Mouse (Mus musculus) C2C12 (cell line): Measurements from ENCODE around the gene Stk4. TPM values are rescaled to one million over a fixed set of nuclear protein-coding genes. Genes with fewer than 3 reads are reported as not detected.
A peak's percentile ranks its signal among the peaks of the same experiment; 100 is the strongest.

ENCODE experiments used
- H3K27me3 ChIP-seq: one replicate; pipeline ENCODE4 v1.6.1; 2011; ENCODE audit not compliant: control insufficient read depth, insufficient read depth, insufficient read length
- H3K36me3 ChIP-seq: one replicate; pipeline ENCODE4 v1.6.1; 2011; ENCODE audit not compliant: control insufficient read depth, insufficient read depth
- H3K4me3 ChIP-seq: one replicate; pipeline ENCODE4 v1.5.1; 2011; ENCODE audit warnings: mild to moderate bottlenecking, control low read depth; ENCODE audit not compliant: poor library complexity, insufficient read depth, severe bottlenecking
- H3K79me2 ChIP-seq: one replicate; pipeline ENCODE4 v1.6.1; 2011; ENCODE audit not compliant: control insufficient read depth, insufficient read depth
- H3K79me3 ChIP-seq: one replicate; pipeline ENCODE4 v1.6.1; 2011; ENCODE audit warnings: low read depth, control low read depth
- H3ac ChIP-seq: one replicate; pipeline ENCODE3; 2011; ENCODE audit warnings: low read depth; ENCODE audit not compliant: control insufficient read depth, insufficient read length
- CEBPB ChIP-seq: IDR thresholded peaks from one replicate; pipeline ENCODE4 v1.6.1; 2011; ENCODE audit warnings: low read depth, mild to moderate bottlenecking, control low read depth, moderate library complexity
- CTCF ChIP-seq: IDR thresholded peaks from one replicate; pipeline ENCODE4 v1.5.1; 2011; ENCODE audit not compliant: control insufficient read depth, insufficient read depth, insufficient read length
- FOSL1 ChIP-seq: IDR thresholded peaks from one replicate; pipeline ENCODE4 v1.8.0; 2011; ENCODE audit warnings: mild to moderate bottlenecking, low read length; ENCODE audit not compliant: poor library complexity, insufficient read depth, severe bottlenecking
- MAX ChIP-seq: IDR thresholded peaks from one replicate; pipeline ENCODE4 v1.6.1; 2011; ENCODE audit warnings: mild to moderate bottlenecking, control low read depth
- MYOD1 ChIP-seq: IDR thresholded peaks from one replicate; pipeline ENCODE4 v1.6.1; 2011; ENCODE audit warnings: low read depth; ENCODE audit not compliant: control insufficient read depth, insufficient read length
- MYOG ChIP-seq: IDR thresholded peaks from one replicate; pipeline ENCODE4 v1.6.1; 2011; ENCODE audit not compliant: control insufficient read depth, insufficient read length; ENCODE audit errors: extremely low read depth
- USF1 ChIP-seq: IDR thresholded peaks from one replicate; pipeline ENCODE4 v1.6.1; 2011; ENCODE audit warnings: low read depth, mild to moderate bottlenecking, control low read depth, moderate library complexity
- polyA plus RNA-seq: library from polyadenylated mRNA; unstranded; fragments of >200 nt; fragmentation: generic; extraction: Trizol; gene quantifications from one replicate; pipeline ENCODE4 v1.2.1, GENCODE M21; 2012; ENCODE audit warnings: missing spikeins

Gene Stk4
- polyA plus RNA-seq, 1 experiment: 9.5 TPM

DNA sequence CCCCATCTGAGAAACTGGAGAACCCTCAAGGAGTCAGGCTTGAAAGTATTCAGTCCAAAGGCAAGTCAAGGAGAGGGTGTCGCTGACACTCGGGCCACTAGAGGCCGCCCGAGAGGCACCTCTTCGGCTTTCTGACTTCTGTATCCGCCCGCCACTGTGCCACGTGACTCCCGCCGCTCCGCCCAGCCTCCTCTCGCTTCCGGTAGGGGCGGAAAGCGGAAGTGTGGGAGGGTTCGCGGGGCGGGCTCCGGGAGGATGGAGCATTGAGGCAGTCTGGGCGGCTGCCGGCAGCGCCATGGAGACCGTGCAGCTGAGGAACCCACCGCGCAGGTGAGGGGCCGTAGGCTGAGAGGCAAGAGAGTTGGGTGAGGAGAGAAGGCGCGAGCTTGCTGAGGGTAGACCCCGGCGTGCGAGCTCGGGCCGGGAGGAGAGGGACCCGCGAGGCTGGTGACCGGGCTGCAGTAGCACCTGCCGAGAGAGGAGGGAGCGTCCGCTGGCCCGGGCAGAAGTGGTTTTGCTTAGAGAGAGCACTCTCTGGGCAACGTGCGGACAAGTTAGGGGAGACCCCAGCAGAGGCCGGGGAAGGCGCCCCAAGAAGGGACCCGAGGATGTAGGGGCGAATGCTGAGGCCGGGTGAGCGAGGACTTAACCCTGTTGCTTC lies 3.9 kb downstream of the Stk4 start:
- peaks cover 67% of the 10 kb centered on the region for H3K79me2 ChIP-seq
- H3K36me3 ChIP-seq: no peaks in the 10 kb centered on the region
- H3K4me3 ChIP-seq: peak overlapping the region; percentile 71
- peaks cover 41% of the 10 kb centered on the region for H3K79me3 ChIP-seq
- peak overlapping the region; percentile 92 for H3ac ChIP-seq
- no peaks in the 10 kb centered on the region for H3K27me3 ChIP-seq
- no peak for TF ChIP-seq MAX
- peak; percentile 95 for TF ChIP-seq USF1
- peak; percentile 63 for TF ChIP-seq CTCF
- no peak for TF ChIP-seq FOSL1
- TF ChIP-seq CEBPB: no peak

GRCm38 (mm10) chr2:164075088-164075487 lies 5.0 kb downstream of the Stk4 start:
- Histone ChIP-seq H3K36me3 (peaks cover 8% of the 10 kb centered on the region), H3K79me3 (peaks cover 31% of the 10 kb centered on the region), H3K4me3 (peak overlapping the region; percentile 71), H3K27me3 (no peaks in the 10 kb centered on the region), H3ac (peak overlapping the region; percentile 10), H3K79me2 (peaks cover 56% of the 10 kb centered on the region)
- TF ChIP-seq MYOD1 (no peak), MYOG (no peak), CEBPB (no peak), MAX (no peak), CTCF (no peak), USF1 (no peak), FOSL1 (no peak)

- Histone ChIP-seq H3ac (no peak overlapping the region), H3K4me3 (no peak overlapping the region), H3K79me3 (peaks cover 26% of the 10 kb centered on the region), H3K79me2 (peaks cover 48% of the 10 kb centered on the region), H3K27me3 (no peaks in the 10 kb centered on the region), H3K36me3 (peaks cover 25% of the 10 kb centered on the region)
- TF ChIP-seq CTCF: no peak
- no peak for TF ChIP-seq CEBPB
Observed at GRCm38 (mm10) chr2:164076874-164077425, 6.8 kb downstream of the Stk4 start.

DNA sequence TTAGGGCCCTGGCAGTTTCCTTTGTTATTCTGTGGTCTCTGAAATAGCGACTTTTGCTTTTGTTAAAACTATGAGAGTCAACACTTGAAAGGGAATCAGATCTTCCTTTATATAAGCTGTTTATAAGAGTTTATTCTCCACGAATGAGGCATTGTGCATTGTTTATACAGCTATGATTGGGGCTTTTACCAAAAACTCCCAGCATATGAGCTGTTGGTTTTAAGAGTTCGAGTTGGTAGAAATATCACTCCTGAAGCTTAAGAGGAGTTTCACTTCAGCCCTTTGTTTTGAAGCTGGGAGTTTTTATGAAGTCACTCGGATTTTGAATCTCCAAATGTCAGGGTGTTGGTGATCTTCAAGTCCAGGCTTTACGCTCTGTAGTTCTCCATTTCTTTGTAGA lies 7.8 kb downstream of the Stk4 start:
- TF ChIP-seq MAX (no peak), MYOD1 (no peak), MYOG (no peak), CTCF (no peak), CEBPB (no peak), USF1 (no peak), FOSL1 (no peak)
- H3K36me3 ChIP-seq: peaks cover 35% of the 10 kb centered on the region
- H3K4me3 ChIP-seq: no peak overlapping the region
- no peak overlapping the region for H3ac ChIP-seq
- no peaks in the 10 kb centered on the region for H3K27me3 ChIP-seq
- H3K79me2 ChIP-seq: peaks cover 48% of the 10 kb centered on the region
- H3K79me3 ChIP-seq: peaks cover 26% of the 10 kb centered on the region

GRCm38 (mm10) chr2:164079488-164079887 lies 9.4 kb downstream of the Stk4 start:
- H3K4me3 ChIP-seq: no peak overlapping the region
- peaks cover 23% of the 10 kb centered on the region for H3K79me3 ChIP-seq
- peaks cover 42% of the 10 kb centered on the region for H3K79me2 ChIP-seq
- peaks cover 49% of the 10 kb centered on the region for H3K36me3 ChIP-seq
- TF ChIP-seq MYOG: no peak
- no peak for TF ChIP-seq MAX
- no peak for TF ChIP-seq USF1
- no peak for TF ChIP-seq MYOD1
- TF ChIP-seq FOSL1: no peak
- no peak for TF ChIP-seq CEBPB
- TF ChIP-seq CTCF: no peak
- H3K27me3 ChIP-seq: no peaks in the 10 kb centered on the region
- no peak overlapping the region for H3ac ChIP-seq

- Histone ChIP-seq H3ac (no peak overlapping the region), H3K27me3 (no peaks in the 10 kb centered on the region), H3K36me3 (peaks cover 68% of the 10 kb centered on the region), H3K79me3 (peaks cover 10% of the 10 kb centered on the region), H3K4me3 (no peak overlapping the region), H3K79me2 (peaks cover 22% of the 10 kb centered on the region)
- TF ChIP-seq FOSL1 (no peak), MYOG (no peak), MYOD1 (no peak), MAX (no peak), CTCF (no peak), CEBPB (no peak), USF1 (no peak)
Observed at GRCm38 (mm10) chr2:164081577-164081976, 11.5 kb downstream of the Stk4 start.
